Mouse (Mus musculus): ENCODE measurements at regions not wholly inside any gene's neighbourhood (a gene's known extent, or its start where the extent isn't known, plus 50 kb on each side); places are given as distances from the start of the nearest gene placed in this dataset.

- no peak for DNase-seq (ENCODE audit: low read depth)
- TF ChIP-seq CTCF (IDR thresholded peaks at IDR 0.05; ENCODE audit: borderline replicate concordance, extremely low read depth, insufficient read depth, insufficient read length) (no peak), POLR2A (IDR thresholded peaks at IDR 0.05; ENCODE audit: borderline replicate concordance, extremely low read depth, insufficient read depth, insufficient read length, poor library complexity, severe bottlenecking) (no peak)
Observed at GRCm38 (mm10) chr11:71914665-71915064, 122.6 kb downstream of the Aipl1 start.

GRCm38 (mm10) chr11:71912626-71913025 is 124.7 kb downstream of the Aipl1 start:
- no peak for TF ChIP-seq POLR2A (IDR thresholded peaks at IDR 0.05; ENCODE audit: borderline replicate concordance, extremely low read depth, insufficient read depth, insufficient read length, poor library complexity, severe bottlenecking)
- TF ChIP-seq CTCF (IDR thresholded peaks at IDR 0.05; ENCODE audit: borderline replicate concordance, extremely low read depth, insufficient read depth, insufficient read length) = no peak
- no peak for DNase-seq (ENCODE audit: low read depth)

GRCm38 (mm10) chr11:71911284-71911683 is 126.0 kb downstream of the Aipl1 start:
- TF ChIP-seq CTCF (IDR thresholded peaks at IDR 0.05; ENCODE audit: borderline replicate concordance, extremely low read depth, insufficient read depth, insufficient read length) (no peak), POLR2A (IDR thresholded peaks at IDR 0.05; ENCODE audit: borderline replicate concordance, extremely low read depth, insufficient read depth, insufficient read length, poor library complexity, severe bottlenecking) (no peak)
- no peak for DNase-seq (ENCODE audit: low read depth)

- DNase-seq (ENCODE audit: low read depth) = no peak
- TF ChIP-seq CTCF (IDR thresholded peaks at IDR 0.05; ENCODE audit: borderline replicate concordance, extremely low read depth, insufficient read depth, insufficient read length) (no peak), POLR2A (IDR thresholded peaks at IDR 0.05; ENCODE audit: borderline replicate concordance, extremely low read depth, insufficient read depth, insufficient read length, poor library complexity, severe bottlenecking) (no peak)
Observed at GRCm38 (mm10) chr11:71908616-71909015, 128.7 kb downstream of the Aipl1 start.

- no peak for TF ChIP-seq POLR2A (IDR thresholded peaks at IDR 0.05; ENCODE audit: borderline replicate concordance, extremely low read depth, insufficient read depth, insufficient read length, poor library complexity, severe bottlenecking)
- no peak for TF ChIP-seq CTCF (IDR thresholded peaks at IDR 0.05; ENCODE audit: borderline replicate concordance, extremely low read depth, insufficient read depth, insufficient read length)
- DNase-seq (ENCODE audit: low read depth) = peak; percentile 82
Observed at GRCm38 (mm10) chr11:71903020-71903410, 134.3 kb downstream of the Aipl1 start.

GRCm38 (mm10) chr11:71902304-71903019 is 134.8 kb downstream of the Aipl1 start:
- TF ChIP-seq POLR2A (IDR thresholded peaks at IDR 0.05; ENCODE audit: borderline replicate concordance, extremely low read depth, insufficient read depth, insufficient read length, poor library complexity, severe bottlenecking) (no peak), CTCF (IDR thresholded peaks at IDR 0.05; ENCODE audit: borderline replicate concordance, extremely low read depth, insufficient read depth, insufficient read length) (no peak)
- peak; percentile 95 for DNase-seq (ENCODE audit: low read depth)

GRCm38 (mm10) chr11:71900816-71901215 is 136.5 kb downstream of the Aipl1 start:
- no peak for DNase-seq (ENCODE audit: low read depth)
- no peak for TF ChIP-seq POLR2A (IDR thresholded peaks at IDR 0.05; ENCODE audit: borderline replicate concordance, extremely low read depth, insufficient read depth, insufficient read length, poor library complexity, severe bottlenecking)
- no peak for TF ChIP-seq CTCF (IDR thresholded peaks at IDR 0.05; ENCODE audit: borderline replicate concordance, extremely low read depth, insufficient read depth, insufficient read length)

- no peak for DNase-seq (ENCODE audit: low read depth)
- TF ChIP-seq CTCF (IDR thresholded peaks at IDR 0.05; ENCODE audit: borderline replicate concordance, extremely low read depth, insufficient read depth, insufficient read length) = no peak
- no peak for TF ChIP-seq POLR2A (IDR thresholded peaks at IDR 0.05; ENCODE audit: borderline replicate concordance, extremely low read depth, insufficient read depth, insufficient read length, poor library complexity, severe bottlenecking)
Observed at GRCm38 (mm10) chr11:71897551-71897950, 139.8 kb downstream of the Aipl1 start.

GRCm38 (mm10) chr11:71897141-71897540 is 140.2 kb downstream of the Aipl1 start:
- no peak for TF ChIP-seq POLR2A (IDR thresholded peaks at IDR 0.05; ENCODE audit: borderline replicate concordance, extremely low read depth, insufficient read depth, insufficient read length, poor library complexity, severe bottlenecking)
- TF ChIP-seq CTCF (IDR thresholded peaks at IDR 0.05; ENCODE audit: borderline replicate concordance, extremely low read depth, insufficient read depth, insufficient read length) = no peak
- DNase-seq (ENCODE audit: low read depth) = no peak

GRCm38 (mm10) chr11:71891181-71891580 is 141.5 kb downstream of the Wscd1 start:
- DNase-seq (ENCODE audit: low read depth) = no peak

GRCm38 (mm10) chr11:71889161-71889560 is 139.4 kb downstream of the Wscd1 start:
- TF ChIP-seq CTCF (IDR thresholded peaks at IDR 0.05; ENCODE audit: borderline replicate concordance, extremely low read depth, insufficient read depth, insufficient read length) (no peak), POLR2A (IDR thresholded peaks at IDR 0.05; ENCODE audit: borderline replicate concordance, extremely low read depth, insufficient read depth, insufficient read length, poor library complexity, severe bottlenecking) (no peak)
- no peak for DNase-seq (ENCODE audit: low read depth)

More at GRCm38 (mm10) chr11:71891181-71891580, 141.5 kb downstream of the Wscd1 start:
- TF ChIP-seq POLR2A (IDR thresholded peaks at IDR 0.05; ENCODE audit: borderline replicate concordance, extremely low read depth, insufficient read depth, insufficient read length, poor library complexity, severe bottlenecking) = no peak
- TF ChIP-seq CTCF (IDR thresholded peaks at IDR 0.05; ENCODE audit: borderline replicate concordance, extremely low read depth, insufficient read depth, insufficient read length) = no peak

GRCm38 (mm10) chr11:71887211-71887610 is 137.5 kb downstream of the Wscd1 start:
- TF ChIP-seq POLR2A (IDR thresholded peaks at IDR 0.05; ENCODE audit: borderline replicate concordance, extremely low read depth, insufficient read depth, insufficient read length, poor library complexity, severe bottlenecking) (no peak), CTCF (IDR thresholded peaks at IDR 0.05; ENCODE audit: borderline replicate concordance, extremely low read depth, insufficient read depth, insufficient read length) (no peak)

More at GRCm38 (mm10) chr11:71887211-71887610, 137.5 kb downstream of the Wscd1 start:
- no peak for DNase-seq (ENCODE audit: low read depth)

Measured in brain, embryonic 14.5 days (tissue).